Mouse (Mus musculus) right cerebral cortex, postnatal 10 days (tissue): Measurements from ENCODE around the gene Lpar1.

Experiments
- DNase-seq, 2 experiments: peaks; one replicate each; pipeline ENCODE4 v3.0.0; 2021; ENCODE audit warnings: low spot score in 2 of 2

Gene Lpar1

DNA sequence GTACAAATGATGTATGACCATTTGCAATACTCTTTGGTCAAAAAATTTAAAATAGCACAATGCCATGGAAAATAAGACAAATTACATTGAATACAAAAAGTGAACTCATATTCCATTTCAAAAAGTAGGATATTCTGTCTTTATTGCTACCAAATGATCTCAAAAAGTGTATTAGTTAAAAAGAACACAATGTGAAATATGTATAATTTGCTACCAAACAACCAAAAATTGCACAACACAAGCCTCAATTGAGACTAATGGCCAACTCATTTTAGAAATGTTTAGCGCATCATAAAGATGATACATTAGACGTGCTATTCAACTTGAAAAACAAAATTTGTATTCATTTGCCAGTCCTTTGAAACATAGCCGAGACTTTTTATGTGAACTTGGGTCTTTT, 104.9 kb downstream of the Lpar1 start:
- no peak for DNase-seq

DNA sequence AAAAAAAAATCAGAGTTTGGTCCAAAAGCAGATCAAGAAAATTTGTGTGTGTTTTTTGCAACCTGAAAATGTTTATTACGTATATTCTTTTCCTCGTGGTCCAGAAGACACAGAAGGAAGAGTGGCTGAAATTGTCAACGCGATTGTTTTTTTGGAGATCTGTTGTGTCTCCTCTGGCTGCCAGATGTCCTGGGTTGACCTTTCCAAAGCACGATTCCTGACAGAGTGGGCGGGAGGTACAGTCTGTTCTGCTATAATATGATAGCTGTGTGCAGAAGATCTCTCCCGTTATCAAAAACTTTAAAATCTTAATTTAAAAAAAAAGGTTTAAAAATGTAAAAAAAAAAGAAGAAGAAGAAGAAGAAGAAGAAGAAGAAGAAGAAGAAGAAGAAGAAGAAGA, 105.9 kb downstream of the Lpar1 start:
- DNase-seq = no peak

DNA sequence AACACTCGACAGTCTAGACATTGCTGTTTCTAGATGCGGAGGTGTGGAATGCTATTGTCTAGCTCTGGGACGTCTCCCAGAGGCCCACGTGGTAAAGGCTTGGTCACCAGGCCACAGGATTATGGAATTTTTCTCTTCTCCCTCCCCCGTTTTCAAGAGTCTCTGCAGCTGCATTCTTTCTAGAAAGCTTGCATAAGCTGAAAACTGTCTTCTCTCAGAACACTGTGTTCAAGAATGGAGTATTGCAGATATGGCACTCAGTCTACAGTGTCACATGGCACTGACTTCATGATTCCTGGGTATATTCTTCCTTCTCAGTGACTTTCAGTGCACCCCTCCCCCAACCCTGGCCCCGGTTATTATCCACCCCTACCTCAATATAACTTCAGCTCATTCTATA, 107.9 kb downstream of the Lpar1 start:
- no peak for DNase-seq

DNA sequence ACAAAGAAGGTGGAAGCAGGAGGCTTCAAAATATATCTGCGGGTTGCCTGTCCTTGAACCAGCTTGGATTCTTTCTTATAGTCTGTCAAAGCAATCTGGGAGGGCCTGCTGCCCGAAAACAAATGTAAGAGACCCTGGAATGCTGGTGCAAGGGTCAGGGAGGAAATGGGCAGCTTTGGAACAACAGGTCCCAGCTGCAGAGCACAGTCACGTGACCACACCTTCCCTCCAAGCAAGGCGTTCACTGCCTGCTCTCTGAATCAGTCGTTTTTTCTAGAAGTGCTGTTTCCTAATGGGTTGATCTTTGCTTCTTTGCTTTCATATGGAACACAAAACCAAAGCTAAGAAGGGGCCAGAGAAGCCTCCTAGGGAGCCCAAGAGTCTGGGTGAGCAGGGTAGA, 111.4 kb downstream of the Lpar1 start:
- no peak for DNase-seq

DNA sequence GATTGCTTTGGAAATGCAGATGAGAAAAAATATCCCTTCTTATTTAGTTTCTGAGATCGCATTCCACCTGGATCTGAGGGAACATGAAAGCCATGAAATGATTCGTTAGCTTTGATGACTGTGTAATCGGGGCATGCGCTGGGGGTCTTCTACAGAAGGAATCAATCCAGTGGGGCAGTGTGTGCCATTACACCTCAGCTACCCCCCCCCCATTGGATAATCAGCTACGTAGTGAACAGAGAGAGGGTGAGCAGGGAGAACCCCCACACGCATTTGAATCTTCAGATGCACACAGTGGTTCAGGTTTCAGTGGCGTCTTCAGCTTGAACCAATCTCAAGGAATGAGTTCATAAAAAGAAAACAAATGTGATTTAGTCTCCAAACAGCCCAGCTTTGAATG, 115.0 kb downstream of the Lpar1 start:
- DNase-seq = no peak

DNA sequence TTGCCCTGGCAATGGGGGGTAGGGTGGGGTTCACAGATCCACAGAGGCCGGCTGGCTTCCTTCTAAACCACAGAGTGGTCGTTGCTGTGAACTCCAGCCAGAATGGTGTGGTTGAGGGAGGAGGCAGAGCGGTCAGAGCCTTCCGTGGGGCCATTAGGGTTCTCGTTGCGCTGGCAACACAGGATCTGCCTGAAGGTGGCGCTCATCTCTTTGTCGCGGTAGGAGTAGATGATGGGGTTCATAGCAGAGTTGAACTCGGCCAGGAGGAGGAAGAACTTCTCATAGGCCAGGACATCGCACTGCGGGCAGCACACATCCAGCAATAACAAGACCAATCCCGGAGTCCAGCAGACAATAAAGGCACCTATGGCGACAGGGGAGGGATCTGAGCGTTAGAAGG, 116.4 kb downstream of the Lpar1 start:
- no peak for DNase-seq

DNA sequence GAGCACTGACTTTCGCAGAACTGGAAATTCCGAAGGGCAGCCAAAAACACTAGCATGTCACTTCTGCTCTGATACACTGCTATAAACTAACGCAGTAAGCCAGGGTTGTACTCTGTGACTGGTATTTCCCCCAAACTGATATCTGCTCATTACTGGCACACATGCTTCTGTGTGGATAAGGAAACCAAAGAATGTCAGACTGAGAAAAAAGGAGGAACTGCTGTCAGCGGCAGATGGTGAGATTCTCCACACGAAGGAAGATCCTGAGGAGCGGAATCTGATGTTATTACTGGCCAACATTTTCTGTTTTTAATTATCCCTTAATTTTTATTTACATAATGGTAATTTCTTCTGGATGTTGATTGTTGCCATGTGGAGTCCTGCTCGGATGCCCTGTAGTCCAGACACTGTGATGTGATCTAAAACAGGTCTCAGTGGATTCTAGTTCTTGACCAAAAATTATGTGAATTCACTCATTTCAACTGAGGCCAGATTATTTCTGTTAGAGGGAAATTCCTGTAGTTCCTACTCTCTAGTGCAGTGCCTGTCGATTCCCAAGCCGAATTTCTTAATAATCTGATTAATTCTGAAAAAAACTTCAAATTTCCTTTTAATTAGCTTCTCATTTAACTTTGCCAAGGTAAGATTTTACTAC, 130.3 kb downstream of the Lpar1 start:
- DNase-seq = no peak

DNA sequence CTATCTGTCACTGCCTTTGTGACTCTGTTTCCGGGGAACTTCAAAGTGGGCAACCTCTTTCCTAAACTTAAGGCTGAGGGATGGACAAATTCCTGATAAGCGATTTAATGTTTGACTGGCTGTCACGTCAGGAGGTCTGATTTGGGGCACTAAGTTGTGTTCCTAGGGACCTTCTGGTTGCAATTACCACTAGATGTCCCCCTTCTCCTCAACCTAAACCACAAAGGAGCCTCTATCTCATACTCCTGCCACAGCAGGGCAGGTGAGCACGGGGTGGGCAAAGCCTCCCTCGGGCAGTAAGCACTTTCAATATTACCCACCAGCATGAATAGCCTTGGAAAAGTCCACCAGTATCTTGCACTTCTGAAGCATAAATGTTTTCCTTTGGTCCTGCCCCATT, 134.5 kb downstream of the Lpar1 start:
- DNase-seq = no peak

DNA sequence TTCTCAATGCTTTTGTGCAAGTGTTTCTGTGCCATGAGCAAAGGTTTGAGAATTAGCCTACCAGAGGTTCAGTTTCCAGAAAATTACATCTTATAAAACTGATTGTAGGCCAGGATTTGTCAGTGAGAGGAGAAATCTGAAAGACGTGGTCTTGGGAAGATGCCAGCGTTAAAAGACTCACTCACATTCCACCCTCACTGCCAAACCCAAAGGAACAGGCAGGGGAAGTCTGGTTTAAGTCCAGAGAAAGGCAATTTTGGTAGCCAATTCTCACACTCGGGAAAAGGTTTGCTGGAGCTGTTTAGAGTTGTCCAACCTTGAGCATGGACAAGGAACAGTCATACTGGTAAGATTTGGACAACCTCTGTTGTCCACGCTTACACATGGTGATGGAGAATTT, 136.4 kb downstream of the Lpar1 start:
- no peak for DNase-seq

DNA sequence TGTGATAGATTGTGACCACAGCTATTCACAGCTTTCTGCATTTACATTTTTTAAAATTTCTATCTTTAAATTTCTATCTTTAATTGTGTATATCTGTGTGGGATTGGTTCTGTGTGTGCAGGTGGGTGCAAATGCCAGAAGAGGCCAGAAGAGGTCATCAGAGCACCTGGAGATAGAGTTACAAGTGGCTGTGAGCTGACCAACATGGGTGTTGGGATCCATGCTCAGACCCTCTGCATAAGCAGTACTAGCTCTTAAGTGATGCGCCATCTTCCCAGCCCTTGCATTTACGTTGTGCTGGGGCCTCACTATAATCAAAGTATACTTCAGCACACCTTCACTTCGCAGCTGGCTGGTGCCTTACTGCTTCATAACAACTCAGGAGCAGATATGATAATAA, 138.2 kb downstream of the Lpar1 start:
- no peak for DNase-seq

DNA sequence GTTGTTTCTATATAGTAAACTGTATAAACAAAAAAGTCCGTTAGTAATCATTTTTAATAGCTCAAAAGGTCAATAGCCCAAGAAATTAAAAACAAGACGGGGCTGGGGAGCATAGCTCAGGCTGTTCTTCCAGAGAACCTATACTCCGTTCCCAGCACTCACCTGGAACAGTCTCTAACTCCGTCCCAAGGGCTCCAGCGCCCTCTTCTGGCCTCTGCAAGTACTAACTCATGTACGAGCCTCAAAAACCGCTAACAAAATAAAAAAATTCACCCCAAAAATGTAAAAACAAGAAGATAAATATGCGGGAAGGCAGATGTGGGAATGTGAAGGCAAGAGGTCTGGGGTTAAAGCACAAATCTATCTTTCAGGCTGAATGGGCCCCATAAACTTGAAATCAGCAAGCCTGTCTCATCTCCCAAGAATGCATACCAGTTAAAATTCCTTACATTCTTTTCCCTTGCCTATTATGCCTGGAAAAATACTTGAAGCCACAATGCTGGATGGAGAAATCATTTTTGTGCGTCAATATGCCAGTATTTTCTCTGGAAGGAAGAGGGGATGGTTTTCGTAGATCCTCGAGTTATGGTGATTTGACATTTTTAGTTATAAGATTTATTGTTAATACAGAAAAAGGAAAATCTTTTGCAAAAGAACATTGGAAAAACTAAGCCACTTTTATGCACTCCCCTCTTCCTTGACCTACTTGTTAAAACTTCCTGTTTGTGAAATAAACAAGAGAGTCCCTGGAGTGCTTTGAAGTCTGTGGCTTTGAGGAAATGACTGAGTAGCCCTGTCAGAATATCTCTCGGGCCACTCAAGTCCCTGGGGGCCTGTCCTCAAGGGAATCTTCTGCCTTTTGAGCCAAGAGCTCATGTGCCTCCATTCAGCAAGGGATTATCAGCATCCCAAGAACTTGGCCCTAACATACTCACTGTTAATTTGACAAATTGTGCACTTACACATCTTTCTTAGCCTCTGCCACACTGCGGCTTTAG, 140.2 kb downstream of the Lpar1 start:
- no peak for DNase-seq

DNA sequence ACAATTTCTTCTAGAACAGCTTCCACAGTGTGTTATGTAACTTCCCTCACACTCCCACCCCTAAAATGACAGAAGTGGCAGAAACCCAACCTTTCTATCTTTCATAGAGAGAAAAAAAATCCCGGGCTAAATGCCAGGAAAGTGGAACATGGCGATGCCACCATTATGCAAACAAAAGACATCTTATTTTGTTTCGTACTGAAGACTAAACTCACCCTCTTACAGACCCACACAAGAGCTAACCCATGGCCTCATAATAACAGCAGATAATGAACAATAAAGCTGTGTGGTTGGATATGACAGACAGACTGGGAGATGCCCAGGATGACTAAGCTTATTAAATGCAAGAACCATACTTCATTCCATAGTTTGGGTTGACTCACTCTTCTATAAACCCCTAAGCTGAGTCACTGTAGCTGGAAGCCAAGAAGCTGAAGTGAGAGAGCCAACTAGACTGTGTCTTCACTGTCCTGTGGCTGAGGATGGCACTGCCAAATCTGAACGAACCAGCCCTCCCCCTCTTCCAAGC, 151.7 kb downstream of the Lpar1 start:
- peak; percentile 28 to 44 for DNase-seq

DNA sequence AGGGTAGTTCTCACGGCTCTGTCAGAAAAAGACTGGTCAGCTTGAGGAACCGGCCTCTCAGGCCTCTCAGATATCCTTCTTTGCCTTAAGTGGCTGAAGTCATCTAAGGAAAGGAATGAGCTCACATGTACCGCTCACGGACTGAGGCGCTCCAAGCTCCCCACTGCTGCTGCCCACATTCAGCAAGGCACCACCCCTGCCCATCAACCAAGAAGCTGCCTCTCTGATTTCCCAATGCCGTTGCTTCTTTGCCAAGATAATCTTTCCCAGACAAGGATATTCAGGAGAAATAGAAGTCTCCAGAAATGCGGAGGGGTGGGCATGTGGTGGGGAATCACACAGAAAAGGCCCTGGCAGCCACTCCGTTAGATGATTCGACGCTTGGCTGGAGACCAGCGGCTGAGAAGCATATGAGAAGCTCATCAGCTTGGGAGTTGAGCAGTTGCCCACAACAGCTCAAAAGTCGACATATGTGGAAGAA, 152.8 kb downstream of the Lpar1 start:
- peak; percentile 92 to 94 for DNase-seq
